Mouse (Mus musculus): ENCODE data around the gene Ufd1. TPM values are rescaled to one million over a fixed set of nuclear protein-coding genes. Genes with fewer than 3 reads are reported as not detected.
"Not testable (repeated sequence)": the region's sequence is repeated elsewhere in the genome, so short reads cannot be mapped to it uniquely, and the experiment has no call there.

The Ufd1 gene
- polyA plus RNA-seq, 1 experiment from 2014 or later = 80.2 TPM

DNA sequence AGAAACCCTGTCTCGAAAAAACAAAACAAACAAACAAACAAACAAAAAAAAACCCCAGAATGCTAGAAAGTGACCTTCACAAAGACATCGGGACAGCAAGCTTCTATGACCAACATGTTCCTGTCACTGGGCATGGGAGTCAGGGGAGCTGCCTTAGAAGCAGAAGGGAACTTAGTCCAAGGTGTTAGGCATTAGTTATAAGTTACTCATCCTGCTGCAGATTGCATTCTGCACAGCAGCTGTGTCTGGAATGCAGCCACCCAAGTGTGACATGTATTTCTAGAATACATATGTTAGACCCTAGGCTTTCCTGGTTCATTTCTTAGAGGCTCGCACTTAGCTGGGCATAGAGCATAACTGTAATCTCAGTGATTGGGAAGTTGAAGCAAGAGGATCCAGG, 17.1 kb downstream of the Ufd1 start:
- H3K4me1 ChIP-seq (ENCODE audit: control insufficient read depth, insufficient read depth, low read length) = no peaks in the 10 kb centered on the region
- H3K36me3 ChIP-seq (ENCODE audit: control insufficient read depth, insufficient read depth, low read length) = peaks cover 94% of the 10 kb centered on the region
- no peak overlapping the region for H3K9ac ChIP-seq (replicated peaks; ENCODE audit: low read length)
- no peak for ATAC-seq (ENCODE audit: low FRiP score, low TSS enrichment)
- no peak overlapping the region for H3K4me2 ChIP-seq (ENCODE audit: low read length)
- no peak for DNase-seq
- no peaks in the 10 kb centered on the region for H3K27me3 ChIP-seq (ENCODE audit: control insufficient read depth, insufficient read depth, low read length)
- WGBS = 97% methylated on average over 3 of the region's 3 CpGs
- no peak overlapping the region for H3K4me3 ChIP-seq (replicated peaks; ENCODE audit: low read depth, low read length)
- H3K27ac ChIP-seq (replicated peaks; ENCODE audit: low read depth, low read length) = no peak overlapping the region
- no peaks in the 10 kb centered on the region for H3K9me3 ChIP-seq (ENCODE audit: control insufficient read depth, low read length)

DNA sequence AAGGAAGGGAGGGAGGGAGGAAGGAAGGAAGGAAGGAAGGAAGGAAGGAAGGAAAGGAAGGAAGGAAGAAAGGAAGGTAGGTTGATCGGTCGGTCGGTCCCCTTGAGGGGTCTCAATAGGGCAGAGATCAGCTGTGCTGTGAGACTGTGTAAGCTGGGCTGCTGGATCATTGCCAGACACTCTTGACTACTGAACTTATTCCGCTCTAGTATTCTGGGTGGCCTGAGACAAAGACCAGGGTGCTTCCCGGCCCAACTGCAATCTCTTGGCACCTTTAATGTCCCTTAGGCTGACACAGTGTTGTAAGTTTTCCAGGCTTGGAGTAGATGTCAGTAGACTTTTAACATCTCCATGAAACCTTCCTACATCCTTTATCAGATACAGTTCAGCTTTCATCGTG, 17.5 kb downstream of the Ufd1 start:
- 95% methylated on average over 6 of the region's 6 CpGs for WGBS
- Histone ChIP-seq H3K9me3 (ENCODE audit: control insufficient read depth, low read length) (no peaks in the 10 kb centered on the region), H3K27me3 (ENCODE audit: control insufficient read depth, insufficient read depth, low read length) (no peaks in the 10 kb centered on the region), H3K4me3 (replicated peaks; ENCODE audit: low read depth, low read length) (no peak overlapping the region), H3K36me3 (ENCODE audit: control insufficient read depth, insufficient read depth, low read length) (peaks cover 94% of the 10 kb centered on the region), H3K4me2 (ENCODE audit: low read length) (no peak overlapping the region), H3K4me1 (ENCODE audit: control insufficient read depth, insufficient read depth, low read length) (no peaks in the 10 kb centered on the region), H3K27ac (replicated peaks; ENCODE audit: low read depth, low read length) (no peak overlapping the region), H3K9ac (replicated peaks; ENCODE audit: low read length) (no peak overlapping the region)
- no peak for DNase-seq
- ATAC-seq (ENCODE audit: low FRiP score, low TSS enrichment) = no peak

DNA sequence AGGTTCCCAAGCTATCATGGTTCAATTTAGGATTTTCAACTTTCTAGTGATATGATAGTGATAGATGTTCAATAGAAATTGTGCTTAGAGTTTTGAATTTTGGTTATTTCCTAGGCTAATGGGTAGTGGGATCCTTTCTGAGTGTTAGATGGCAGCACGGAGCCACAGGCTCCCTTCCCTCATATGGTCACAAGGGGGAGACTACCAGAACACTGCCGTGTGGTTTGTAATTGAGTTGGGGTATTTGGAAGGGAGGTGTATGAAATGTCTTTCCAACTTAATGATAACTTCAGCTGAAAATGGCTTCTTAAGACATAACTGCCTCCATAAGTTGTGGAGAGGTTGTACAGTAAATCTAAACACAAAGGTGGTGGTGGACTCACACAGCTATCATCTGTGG, 21.9 kb downstream of the Ufd1 start:
- Histone ChIP-seq H3K36me3 (ENCODE audit: control insufficient read depth, insufficient read depth, low read length) (peaks cover 66% of the 10 kb centered on the region), H3K4me3 (replicated peaks; ENCODE audit: low read depth, low read length) (no peak overlapping the region), H3K9me3 (ENCODE audit: control insufficient read depth, low read length) (no peaks in the 10 kb centered on the region), H3K27me3 (ENCODE audit: control insufficient read depth, insufficient read depth, low read length) (no peaks in the 10 kb centered on the region), H3K4me2 (ENCODE audit: low read length) (no peak overlapping the region), H3K27ac (replicated peaks; ENCODE audit: low read depth, low read length) (no peak overlapping the region), H3K4me1 (ENCODE audit: control insufficient read depth, insufficient read depth, low read length) (no peaks in the 10 kb centered on the region), H3K9ac (replicated peaks; ENCODE audit: low read length) (no peak overlapping the region)
- DNase-seq = no peak
- 79% methylated on average over 2 of the region's 2 CpGs for WGBS
- no peak for ATAC-seq (ENCODE audit: low FRiP score, low TSS enrichment)

DNA sequence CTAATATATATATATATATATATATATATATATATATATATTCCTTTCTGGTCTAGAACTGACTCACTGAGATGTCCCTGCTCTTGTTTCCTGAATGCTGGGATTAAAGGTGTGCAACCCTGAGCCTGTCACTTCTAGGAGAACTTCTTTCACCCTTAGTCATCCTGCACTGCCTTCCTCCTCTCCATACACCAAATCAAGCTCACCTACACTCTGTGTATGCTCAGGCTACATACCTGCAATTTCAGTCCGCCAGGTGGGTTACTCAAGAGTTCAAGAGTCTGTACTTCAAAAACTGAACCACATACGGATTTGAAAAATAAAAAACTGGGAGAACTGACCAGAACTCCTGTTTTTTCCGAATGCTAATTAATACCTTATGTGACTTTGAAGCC, 24.5 kb downstream of the Ufd1 start:
- Histone ChIP-seq H3K9ac (replicated peaks; ENCODE audit: low read length) (no peak overlapping the region; the same call in 1 of the 2 replicates), H3K27ac (replicated peaks; ENCODE audit: low read depth, low read length) (no peak overlapping the region)
- ATAC-seq (ENCODE audit: low FRiP score, low TSS enrichment) = peak; percentile 34; the same call in 1 of the 2 replicates

DNA sequence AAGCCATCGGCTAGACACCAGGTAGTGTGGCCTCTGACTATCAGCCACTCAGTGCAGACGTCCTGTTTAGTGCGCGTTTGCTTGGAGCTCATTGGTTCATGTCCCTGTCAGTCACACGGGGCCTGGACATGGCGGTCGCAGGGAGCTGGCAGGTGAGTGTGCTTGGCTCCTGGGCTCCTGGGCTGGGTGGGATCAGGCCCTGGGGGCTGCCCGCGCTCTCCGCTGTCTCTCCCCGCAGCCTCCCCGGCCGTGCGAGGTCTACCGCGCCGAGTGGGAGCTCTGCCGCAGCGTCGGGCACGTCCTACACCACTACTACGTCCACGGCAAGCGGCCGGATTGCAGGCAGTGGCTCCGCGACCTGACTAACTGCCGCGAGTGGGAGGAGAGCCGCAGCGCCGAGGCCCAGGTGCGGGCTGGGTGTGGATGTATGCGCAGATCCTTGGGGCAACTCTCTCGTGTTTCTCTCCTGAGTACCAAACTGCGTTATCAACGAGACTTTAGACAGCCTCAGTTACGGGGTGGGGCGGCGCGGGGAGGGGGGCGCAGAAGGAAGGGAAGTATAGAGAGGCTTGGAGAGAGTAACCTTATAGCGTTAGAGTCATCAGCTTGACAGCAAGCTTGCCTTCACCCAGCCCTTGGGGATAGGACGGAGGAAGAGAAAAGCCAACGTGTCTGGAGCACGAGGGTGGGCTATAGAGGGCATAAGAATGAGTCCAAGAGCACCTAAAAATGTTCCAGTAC, 25.1 kb downstream of the Ufd1 start, which contains the start of the genes 2510002D24Rik and Gm28539:
2510002D24Rik (plus strand) TSS at position 111 of the 741 bp plus-strand sequence.
Gm28539 (plus strand) TSS at position 117 of the 741 bp plus-strand sequence.
- H3K27me3 ChIP-seq (ENCODE audit: control insufficient read depth, insufficient read depth, low read length) = no peaks in the 10 kb centered on the region

More for the DNA sequence above, 24.5 kb downstream of the Ufd1 start:
- no peak for DNase-seq
- H3K4me3 ChIP-seq (replicated peaks; ENCODE audit: low read depth, low read length) = peak overlapping the region; percentile 63
- peak overlapping the region; percentile 70 for H3K4me2 ChIP-seq (ENCODE audit: low read length)
- peaks cover 46% of the 10 kb centered on the region for H3K36me3 ChIP-seq (ENCODE audit: control insufficient read depth, insufficient read depth, low read length)
- H3K27me3 ChIP-seq (ENCODE audit: control insufficient read depth, insufficient read depth, low read length) = no peaks in the 10 kb centered on the region
- no peaks in the 10 kb centered on the region for H3K4me1 ChIP-seq (ENCODE audit: control insufficient read depth, insufficient read depth, low read length)
- no peaks in the 10 kb centered on the region for H3K9me3 ChIP-seq (ENCODE audit: control insufficient read depth, low read length)
- 29% methylated on average over 3 of the region's 3 CpGs for WGBS

DNA sequence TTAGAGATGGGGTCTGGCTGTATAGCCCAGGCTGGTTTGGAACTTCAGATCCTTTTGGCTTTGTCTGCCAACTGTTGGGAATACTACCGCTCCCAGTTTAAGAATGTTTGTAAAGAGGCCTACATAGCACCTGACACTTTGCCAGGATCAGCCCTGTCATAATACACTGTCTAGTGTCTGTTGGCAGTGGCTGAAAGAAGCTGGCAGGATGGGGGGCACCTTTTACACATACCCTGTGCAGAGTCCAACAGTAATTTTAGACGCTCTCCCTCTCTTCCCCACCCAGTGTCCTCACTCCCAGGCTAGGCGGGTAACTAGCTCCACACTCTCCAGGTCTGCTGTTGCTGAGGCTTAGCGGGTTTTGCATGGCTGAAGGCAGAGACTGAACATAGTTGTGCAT, 26.8 kb downstream of the Ufd1 start:
- Histone ChIP-seq H3K9ac (replicated peaks; ENCODE audit: low read length) (no peak overlapping the region), H3K9me3 (ENCODE audit: control insufficient read depth, low read length) (no peaks in the 10 kb centered on the region), H3K4me1 (ENCODE audit: control insufficient read depth, insufficient read depth, low read length) (no peaks in the 10 kb centered on the region), H3K27ac (replicated peaks; ENCODE audit: low read depth, low read length) (no peak overlapping the region), H3K27me3 (ENCODE audit: control insufficient read depth, insufficient read depth, low read length) (no peaks in the 10 kb centered on the region), H3K36me3 (ENCODE audit: control insufficient read depth, insufficient read depth, low read length) (peaks cover 25% of the 10 kb centered on the region), H3K4me2 (ENCODE audit: low read length) (no peak overlapping the region), H3K4me3 (replicated peaks; ENCODE audit: low read depth, low read length) (no peak overlapping the region)
- ATAC-seq (ENCODE audit: low FRiP score, low TSS enrichment) (no peak), DNase-seq (no peak)
- 96% methylated on average over 4 of the region's 4 CpGs for WGBS

More for the DNA sequence above, 25.1 kb downstream of the Ufd1 start, which contains the start of the genes 2510002D24Rik and Gm28539:
- H3K4me1 ChIP-seq (ENCODE audit: control insufficient read depth, insufficient read depth, low read length) = no peaks in the 10 kb centered on the region
- ATAC-seq (ENCODE audit: low FRiP score, low TSS enrichment) = peak; percentile 98
- H3K36me3 ChIP-seq (ENCODE audit: control insufficient read depth, insufficient read depth, low read length) = peaks cover 40% of the 10 kb centered on the region
- H3K4me3 ChIP-seq (replicated peaks; ENCODE audit: low read depth, low read length) = peak within 1 kb of the TSS; percentile 63
- WGBS = 1% methylated on average over 46 of the region's 46 CpGs
- no peaks in the 10 kb centered on the region for H3K9me3 ChIP-seq (ENCODE audit: control insufficient read depth, low read length)
- H3K9ac ChIP-seq (replicated peaks; ENCODE audit: low read length) = peak within 1 kb of the TSS; percentile 74
- peak; percentile 95 for DNase-seq
- peak within 1 kb of the TSS; percentile 37; the same call in 1 of the 2 replicates for H3K27ac ChIP-seq (replicated peaks; ENCODE audit: low read depth, low read length)
- peak within 1 kb of the TSS; percentile 70 for H3K4me2 ChIP-seq (ENCODE audit: low read length)

DNA sequence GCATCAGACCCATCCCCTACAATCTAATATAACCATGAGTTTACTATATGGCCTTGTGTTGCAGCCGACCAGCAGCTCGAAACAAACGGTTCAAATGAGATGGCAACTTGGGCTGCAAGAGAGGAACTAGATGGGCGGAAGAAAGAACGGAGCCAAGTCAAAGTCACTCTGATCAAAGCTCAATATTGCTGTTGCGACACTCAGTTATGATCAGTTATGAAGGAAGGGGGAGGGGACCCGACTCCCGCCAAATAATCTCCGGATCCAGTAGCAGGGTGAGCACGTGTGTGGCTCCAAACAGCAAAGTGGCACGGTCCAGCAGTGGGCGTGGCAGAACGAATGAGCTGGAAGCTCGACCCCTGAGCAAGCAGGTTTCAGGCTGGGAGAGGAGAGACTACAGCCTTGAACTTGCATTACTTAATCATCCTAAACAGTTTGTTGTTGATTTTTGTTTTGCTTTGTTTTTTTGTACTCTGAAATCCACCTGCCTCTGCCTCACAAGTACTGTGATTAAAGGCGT, 34.8 kb downstream of the Ufd1 start:
- 89% methylated on average over 15 of the region's 15 CpGs for WGBS

DNA sequence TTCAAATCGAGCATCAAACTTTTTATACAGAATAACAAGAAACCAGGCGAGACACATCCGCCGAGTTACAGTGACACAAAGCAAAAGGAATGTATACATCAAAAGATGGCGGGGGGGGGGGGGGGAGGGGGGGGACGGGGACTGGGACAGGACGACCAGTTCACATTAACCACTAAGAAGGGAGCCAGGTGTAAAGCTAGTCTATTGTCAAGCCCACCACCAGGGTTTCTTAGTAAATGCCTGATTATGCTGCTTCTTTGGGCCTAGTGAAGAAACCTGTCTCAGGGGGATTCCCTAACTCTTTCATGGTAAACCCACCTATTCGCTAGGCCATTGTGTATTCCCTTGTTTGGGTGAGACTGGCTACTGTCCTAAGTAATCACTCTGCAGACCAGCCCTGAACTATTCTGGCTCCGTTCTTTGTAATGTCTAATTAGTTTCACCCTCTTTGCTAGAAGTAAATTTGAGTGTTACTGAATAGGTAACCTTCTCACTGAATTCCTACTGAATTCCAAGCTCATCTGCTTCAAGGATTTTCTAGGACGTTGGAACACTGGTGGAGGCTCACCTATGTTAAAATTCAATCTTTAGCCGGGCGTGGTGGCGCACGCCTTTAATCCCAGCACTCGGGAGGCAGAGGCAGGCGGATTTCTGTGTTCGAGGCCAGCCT, 38.1 kb downstream of the Ufd1 start:
- 89% methylated on average over 15 of the region's 17 CpGs for WGBS
- not testable (repeated sequence) for H3K9ac ChIP-seq (replicated peaks; ENCODE audit: low read length); ATAC-seq (ENCODE audit: low FRiP score, low TSS enrichment); DNase-seq; H3K27ac ChIP-seq (replicated peaks; ENCODE audit: low read depth, low read length); H3K27me3 ChIP-seq (ENCODE audit: control insufficient read depth, insufficient read depth, low read length); H3K4me2 ChIP-seq (ENCODE audit: low read length); H3K4me3 ChIP-seq (replicated peaks; ENCODE audit: low read depth, low read length); H3K4me1 ChIP-seq (ENCODE audit: control insufficient read depth, insufficient read depth, low read length); H3K36me3 ChIP-seq (ENCODE audit: control insufficient read depth, insufficient read depth, low read length); H3K9me3 ChIP-seq (ENCODE audit: control insufficient read depth, low read length)

More for the DNA sequence above, 34.8 kb downstream of the Ufd1 start:
- Histone ChIP-seq H3K9ac (replicated peaks; ENCODE audit: low read length) (no peak overlapping the region), H3K27me3 (ENCODE audit: control insufficient read depth, insufficient read depth, low read length) (no peaks in the 10 kb centered on the region), H3K36me3 (ENCODE audit: control insufficient read depth, insufficient read depth, low read length) (no peaks in the 10 kb centered on the region), H3K4me2 (ENCODE audit: low read length) (no peak overlapping the region), H3K4me1 (ENCODE audit: control insufficient read depth, insufficient read depth, low read length) (no peaks in the 10 kb centered on the region), H3K9me3 (ENCODE audit: control insufficient read depth, low read length) (no peaks in the 10 kb centered on the region), H3K27ac (replicated peaks; ENCODE audit: low read depth, low read length) (no peak overlapping the region), H3K4me3 (replicated peaks; ENCODE audit: low read depth, low read length) (no peak overlapping the region)
- ATAC-seq (ENCODE audit: low FRiP score, low TSS enrichment) (no peak), DNase-seq (no peak)
